Mouse (Mus musculus): Measurements from ENCODE around the gene Sp8.

Sp8 gene

GRCm38 (mm10) chr12:118846221-118846620, at the start of gene Sp8:
TSS of gene Sp8 (plus strand) at chr12:118846329.
- DNase-seq, result no peak

GRCm38 (mm10) chr12:118811328-118811961, 34.7 kb upstream of the Sp8 start:
- no peak for DNase-seq

GRCm38 (mm10) chr12:118814561-118814960, 31.6 kb upstream of the Sp8 start:
- DNase-seq, result no peak

- DNase-seq, result no peak
Measured at GRCm38 (mm10) chr12:118816156-118816555, 30.0 kb upstream of the Sp8 start.

- no peak for DNase-seq
Measured at GRCm38 (mm10) chr12:118829881-118830280, 16.2 kb upstream of the Sp8 start.

GRCm38 (mm10) chr12:118836411-118837341, 9.5 kb upstream of the Sp8 start:
- no peak for DNase-seq

- no peak for DNase-seq
Measured at GRCm38 (mm10) chr12:118837361-118837760, 8.8 kb upstream of the Sp8 start.

- DNase-seq, result no peak
Measured at GRCm38 (mm10) chr12:118838260-118838659, 7.9 kb upstream of the Sp8 start.

GRCm38 (mm10) chr12:118839398-118839797, 6.7 kb upstream of the Sp8 start:
- DNase-seq, result no peak

GRCm38 (mm10) chr12:118840301-118840700, 5.8 kb upstream of the Sp8 start:
- no peak for DNase-seq

- DNase-seq, result no peak
Measured at GRCm38 (mm10) chr12:118840861-118841260, 5.3 kb upstream of the Sp8 start.

GRCm38 (mm10) chr12:118841381-118841922, 4.7 kb upstream of the Sp8 start:
- DNase-seq, result no peak

- DNase-seq, result no peak
Measured at GRCm38 (mm10) chr12:118841971-118842550, 4.1 kb upstream of the Sp8 start.

- DNase-seq, result no peak
Measured at GRCm38 (mm10) chr12:118842671-118843411, 3.3 kb upstream of the Sp8 start.

GRCm38 (mm10) chr12:118844111-118844510, 2.0 kb upstream of the Sp8 start:
- DNase-seq, result no peak

- no peak for DNase-seq
Measured at GRCm38 (mm10) chr12:118844841-118845240, 1.3 kb upstream of the Sp8 start.

GRCm38 (mm10) chr12:118845351-118845750, 778 bp upstream of the Sp8 start:
- DNase-seq, result no peak

- no peak for DNase-seq
Measured at GRCm38 (mm10) chr12:118846649-118847321, 656 bp downstream of the Sp8 start.

- DNase-seq, result no peak
Measured at GRCm38 (mm10) chr12:118847381-118847780, 1.3 kb downstream of the Sp8 start.

GRCm38 (mm10) chr12:118847861-118848495, 1.8 kb downstream of the Sp8 start:
- no peak for DNase-seq

GRCm38 (mm10) chr12:118848496-118849202, 2.5 kb downstream of the Sp8 start:
- no peak for DNase-seq
